Mouse (Mus musculus) megakaryocyte, adult 5-6 weeks (primary cell): ENCODE data around the gene Olfr599. TPM values are rescaled to one million over a fixed set of nuclear protein-coding genes. Genes with fewer than 3 reads are reported as not detected.
"Not testable (repeated sequence)": the region's sequence is repeated elsewhere in the genome, so short reads cannot be mapped to it uniquely, and the experiment has no call there.

ENCODE experiments used
- ATAC-seq: 2 replicates; pipeline ENCODE4 v1.8.0; 2016; ENCODE audit warnings: mild to moderate bottlenecking, inconsistent platforms; ENCODE audit not compliant: poor library complexity, severe bottlenecking
- total RNA-seq, 2 experiments: library from RNA; stranded (forward) in 1 of 2; stranded (reverse) in 1 of 2; fragments of 153-499, 151-499 nt in 1 of 2; fragments of 221-1000, 200-1000 nt in 1 of 2; gene quantifications; 2 replicates each; pipeline versions ENCODE4 v1.2.3 to v1.2.4; 2015 to 2017

Gene Olfr599
- total RNA-seq (2015) (not detected in 2 replicates), total RNA-seq (2017) (not detected in 2 replicates)

DNA sequence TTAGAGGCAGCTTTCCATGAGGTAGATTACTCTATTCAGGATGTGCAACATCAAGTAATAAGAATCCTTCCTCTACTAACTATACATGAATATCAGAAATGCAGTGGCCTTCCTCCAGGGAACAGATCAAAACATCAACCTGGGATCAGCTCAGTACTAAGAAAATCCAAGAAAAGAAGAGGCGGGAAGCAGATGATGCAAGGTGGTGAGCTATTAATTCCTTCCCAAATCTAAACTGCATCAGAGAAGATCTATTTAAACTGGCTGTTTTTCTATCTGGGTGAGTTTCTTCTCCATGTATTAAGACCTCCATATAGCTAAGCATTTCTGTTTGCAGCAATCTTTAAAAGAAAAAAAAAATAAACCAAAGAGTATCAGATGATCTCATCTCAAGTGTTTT, at the start of gene Olfr599:
Olfr599 (plus strand) TSS at position 301 of the 400 bp plus-strand sequence.
- ATAC-seq = no peak

DNA sequence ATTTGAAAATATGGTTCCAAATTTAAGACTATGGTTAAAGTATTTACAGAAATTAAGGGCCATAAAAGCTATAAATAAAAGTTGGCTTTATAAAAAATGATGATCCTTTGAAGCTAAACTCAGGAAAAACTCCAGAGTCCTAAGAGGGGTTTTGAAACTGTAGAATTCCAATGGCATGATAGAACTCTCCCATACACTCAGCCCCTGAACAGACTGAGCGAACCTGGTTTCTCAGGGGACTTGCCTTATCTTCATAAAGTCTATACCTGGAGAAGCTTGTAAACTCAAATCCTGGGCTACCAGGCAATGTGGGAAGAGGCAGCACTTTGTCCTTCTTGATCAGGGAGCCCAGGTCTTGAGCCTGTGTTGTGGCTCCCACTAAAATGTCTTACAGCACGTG, 30.4 kb upstream of the Olfr599 start, which contains the start of gene Olfr596:
Olfr596 (plus strand) TSS at position 301 of the 400 bp plus-strand sequence.
- not testable (repeated sequence) for ATAC-seq

DNA sequence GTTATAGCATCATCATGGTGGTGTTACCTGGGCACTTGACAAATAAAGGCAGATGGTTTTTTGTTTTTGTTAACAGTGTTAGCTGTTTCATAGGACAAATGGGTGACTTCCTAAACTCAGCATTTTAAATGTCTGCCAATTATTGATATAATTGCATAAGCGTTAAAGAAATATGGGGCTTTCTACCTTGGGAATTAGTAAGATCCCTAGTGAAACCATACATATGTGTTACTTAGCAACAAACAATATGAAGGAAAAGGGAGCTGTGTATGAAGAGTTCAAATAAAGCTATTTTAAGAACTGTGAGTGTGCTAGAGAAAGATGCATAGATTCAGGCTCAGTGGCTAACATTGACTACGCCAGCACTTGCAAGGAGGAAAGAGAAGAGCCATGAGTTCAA, 19.7 kb upstream of the Olfr599 start, which contains the start of gene Olfr597:
Olfr597 (plus strand) TSS at position 301 of the 400 bp plus-strand sequence.
- not testable (repeated sequence) for ATAC-seq

DNA sequence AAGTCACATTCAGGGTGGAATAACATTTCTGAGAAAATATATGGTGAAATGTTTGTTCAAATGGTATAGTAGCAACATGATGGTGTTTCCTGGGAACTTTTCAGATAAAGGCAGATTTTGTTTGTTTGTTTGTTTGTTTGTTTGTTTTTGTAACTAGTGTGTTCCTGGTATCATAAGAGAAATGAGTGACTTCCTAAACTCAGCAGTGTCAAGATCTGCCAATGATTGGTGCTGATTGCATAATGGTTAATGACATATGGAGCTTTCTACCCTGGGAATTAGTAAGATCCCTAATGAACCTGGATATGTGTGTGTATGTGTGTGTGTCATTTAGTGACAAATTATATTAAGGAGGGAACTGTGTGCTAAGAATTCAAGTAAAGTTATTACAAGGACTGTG, 12.4 kb upstream of the Olfr599 start, which contains the start of gene Olfr598:
Olfr598 (plus strand) TSS at position 301 of the 400 bp plus-strand sequence.
- no peak for ATAC-seq

DNA sequence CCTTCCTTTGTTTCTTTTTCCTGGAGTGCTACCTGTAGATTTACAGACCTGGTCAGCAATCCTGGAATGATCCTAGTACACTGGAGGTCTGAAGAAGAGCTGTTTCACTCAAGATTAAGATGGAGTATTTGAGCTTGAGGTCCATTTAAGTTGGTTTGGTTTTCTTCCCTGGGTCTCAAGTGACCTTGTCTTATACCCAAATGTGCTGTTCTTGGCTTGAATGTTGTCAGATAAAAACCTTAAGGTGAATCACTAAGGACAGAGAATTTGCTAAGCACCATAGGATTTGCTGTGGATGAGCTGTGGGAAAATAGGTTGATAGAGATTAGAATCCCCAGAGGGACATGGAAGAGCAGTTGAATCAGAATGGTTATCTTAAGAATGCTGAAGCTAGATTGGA, 13.9 kb downstream of the Olfr599 start, which contains the start of gene Olfr600:
Olfr600 (minus strand) TSS at position 101 of the 400 bp plus-strand sequence.
- no peak for ATAC-seq

DNA sequence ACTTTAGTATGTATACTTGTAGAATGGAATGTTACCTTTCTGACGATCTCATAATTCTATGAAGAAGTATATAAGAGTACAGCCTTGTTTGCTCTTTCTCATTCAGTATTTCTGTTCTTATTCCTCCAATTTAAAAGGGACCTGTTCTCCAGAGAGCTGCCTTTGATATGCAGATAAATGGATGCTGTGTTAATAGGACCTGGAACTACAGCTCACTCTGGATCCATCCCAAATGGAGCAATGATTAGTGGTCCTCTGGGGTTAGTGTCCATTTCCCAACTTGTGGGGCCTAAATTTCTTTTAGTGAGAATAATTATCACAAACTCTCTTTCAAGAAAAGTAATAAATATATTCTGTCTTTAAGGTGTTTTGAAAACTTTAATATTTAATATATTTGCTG, 26.8 kb downstream of the Olfr599 start, which contains the start of gene Olfr601:
Olfr601 (minus strand) TSS at position 101 of the 400 bp plus-strand sequence.
- ATAC-seq = no peak

DNA sequence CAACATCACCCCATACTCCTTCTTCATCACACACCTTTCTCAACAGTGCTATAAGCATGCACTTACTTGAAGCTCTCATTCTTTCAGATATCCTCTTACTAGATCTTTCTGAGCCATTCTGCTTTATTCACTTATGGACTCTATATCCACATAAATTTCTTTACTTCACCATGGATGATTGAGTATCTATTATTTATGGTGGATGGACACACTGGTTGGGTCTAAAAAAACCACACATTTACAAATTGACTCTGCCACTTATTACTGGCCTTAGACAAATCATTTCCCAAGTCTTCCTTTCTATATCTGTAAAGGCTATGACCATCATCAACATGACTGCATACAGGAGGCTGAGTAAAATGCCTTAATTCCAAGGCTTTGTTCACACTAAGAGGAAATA, 50.4 kb downstream of the Olfr599 start, which contains the start of gene Olfr603:
Olfr603 (minus strand) TSS at position 101 of the 400 bp plus-strand sequence.
- no peak for ATAC-seq

Other genes with a start within 250 kb of the Olfr599 start
- not detected in 2 replicates for gene Olfr585, start 238.2 kb upstream of the Olfr599 start, total RNA-seq (2015)
- not detected in 2 replicates for gene Olfr585, start 238.2 kb upstream of the Olfr599 start, total RNA-seq (2017)
- not detected in 2 replicates for gene Olfr586, start 210.3 kb upstream of the Olfr599 start, total RNA-seq (2015)
- not detected in 2 replicates for gene Olfr586, start 210.3 kb upstream of the Olfr599 start, total RNA-seq (2017)
- not detected in 2 replicates for gene Olfr588-ps1, start 195.0 kb upstream of the Olfr599 start, total RNA-seq (2015)
- gene Olfr588-ps1, start 195.0 kb upstream of the Olfr599 start, total RNA-seq (2017) = not detected in 2 replicates
- gene Olfr589, start 179.6 kb upstream of the Olfr599 start, total RNA-seq (2015) = not detected in 2 replicates
- gene Olfr589, start 179.6 kb upstream of the Olfr599 start, total RNA-seq (2017) = not detected in 2 replicates
- not detected in 2 replicates for gene Olfr591, start 157.6 kb upstream of the Olfr599 start, total RNA-seq (2015)
- gene Olfr591, start 157.6 kb upstream of the Olfr599 start, total RNA-seq (2017) = not detected in 2 replicates
- not detected in 2 replicates for gene Olfr592, start 151.1 kb upstream of the Olfr599 start, total RNA-seq (2015)
- gene Olfr592, start 151.1 kb upstream of the Olfr599 start, total RNA-seq (2017) = not detected in 2 replicates
- gene Olfr593, start 124.1 kb upstream of the Olfr599 start, total RNA-seq (2015) = not detected in 2 replicates
- not detected in 2 replicates for gene Olfr593, start 124.1 kb upstream of the Olfr599 start, total RNA-seq (2017)
- not detected in 2 replicates for gene Olfr594, start 118.9 kb upstream of the Olfr599 start, total RNA-seq (2015)
- gene Olfr594, start 118.9 kb upstream of the Olfr599 start, total RNA-seq (2017) = not detected in 2 replicates
- gene Usp17ld, start 83.4 kb upstream of the Olfr599 start, total RNA-seq (2015) = not detected in 2 replicates
- gene Usp17ld, start 83.4 kb upstream of the Olfr599 start, total RNA-seq (2017) = not detected in 2 replicates
- not detected in 2 replicates for gene Olfr596, start 30.3 kb upstream of the Olfr599 start, total RNA-seq (2015)
- gene Olfr596, start 30.3 kb upstream of the Olfr599 start, total RNA-seq (2017) = not detected in 2 replicates
- gene Olfr597, start 19.6 kb upstream of the Olfr599 start, total RNA-seq (2015) = not detected in 2 replicates
- gene Olfr597, start 19.6 kb upstream of the Olfr599 start, total RNA-seq (2017) = not detected in 2 replicates
- not detected in 2 replicates for gene Olfr598, start 12.3 kb upstream of the Olfr599 start, total RNA-seq (2015)
- not detected in 2 replicates for gene Olfr598, start 12.3 kb upstream of the Olfr599 start, total RNA-seq (2017)
- gene Olfr600, start 13.8 kb downstream of the Olfr599 start, total RNA-seq (2015) = not detected in 2 replicates
- gene Olfr600, start 13.8 kb downstream of the Olfr599 start, total RNA-seq (2017) = not detected in 2 replicates
- not detected in 2 replicates for gene Olfr601, start 26.7 kb downstream of the Olfr599 start, total RNA-seq (2015)
- not detected in 2 replicates for gene Olfr601, start 26.7 kb downstream of the Olfr599 start, total RNA-seq (2017)
- not detected in 2 replicates for gene Olfr603, start 50.3 kb downstream of the Olfr599 start, total RNA-seq (2015)
- gene Olfr603, start 50.3 kb downstream of the Olfr599 start, total RNA-seq (2017) = not detected in 2 replicates
- gene Usp17lc, start 79.2 kb downstream of the Olfr599 start, total RNA-seq (2015) = not detected in 2 replicates
- not detected in 2 replicates for gene Usp17lc, start 79.2 kb downstream of the Olfr599 start, total RNA-seq (2017)
- not detected in 2 replicates for gene Olfr605, start 109.5 kb downstream of the Olfr599 start, total RNA-seq (2015)
- gene Olfr605, start 109.5 kb downstream of the Olfr599 start, total RNA-seq (2017) = not detected in 2 replicates
- gene Olfr606, start 113.1 kb downstream of the Olfr599 start, total RNA-seq (2015) = not detected in 2 replicates
- gene Olfr606, start 113.1 kb downstream of the Olfr599 start, total RNA-seq (2017) = not detected in 2 replicates
- gene Olfr607, start 128.2 kb downstream of the Olfr599 start, total RNA-seq (2015) = not detected in 2 replicates
- not detected in 2 replicates for gene Olfr607, start 128.2 kb downstream of the Olfr599 start, total RNA-seq (2017)
- gene Olfr608, start 134.0 kb downstream of the Olfr599 start, total RNA-seq (2015) = not detected in 2 replicates
- not detected in 2 replicates for gene Olfr608, start 134.0 kb downstream of the Olfr599 start, total RNA-seq (2017)
- gene Olfr609, start 162.1 kb downstream of the Olfr599 start, total RNA-seq (2015) = not detected in 2 replicates
- not detected in 2 replicates for gene Olfr609, start 162.1 kb downstream of the Olfr599 start, total RNA-seq (2017)
- not detected in 2 replicates for gene Olfr610, start 176.2 kb downstream of the Olfr599 start, total RNA-seq (2015)
- not detected in 2 replicates for gene Olfr610, start 176.2 kb downstream of the Olfr599 start, total RNA-seq (2017)
- gene Olfr611, start 184.9 kb downstream of the Olfr599 start, total RNA-seq (2015) = not detected in 2 replicates
- gene Olfr611, start 184.9 kb downstream of the Olfr599 start, total RNA-seq (2017) = not detected in 2 replicates
- gene Olfr612, start 206.8 kb downstream of the Olfr599 start, total RNA-seq (2015) = not detected in 2 replicates
- not detected in 2 replicates for gene Olfr612, start 206.8 kb downstream of the Olfr599 start, total RNA-seq (2017)
- gene Olfr613, start 212.2 kb downstream of the Olfr599 start, total RNA-seq (2015) = not detected in 2 replicates
- not detected in 2 replicates for gene Olfr613, start 212.2 kb downstream of the Olfr599 start, total RNA-seq (2017)
- not detected in 2 replicates for gene Olfr615, start 220.2 kb downstream of the Olfr599 start, total RNA-seq (2015)
- gene Olfr615, start 220.2 kb downstream of the Olfr599 start, total RNA-seq (2017) = not detected in 2 replicates
- not detected in 2 replicates for gene Olfr616, start 233.2 kb downstream of the Olfr599 start, total RNA-seq (2015)
- gene Olfr616, start 233.2 kb downstream of the Olfr599 start, total RNA-seq (2017) = not detected in 2 replicates
- not detected in 2 replicates for gene Olfr617, start 237.1 kb downstream of the Olfr599 start, total RNA-seq (2015)
- not detected in 2 replicates for gene Olfr617, start 237.1 kb downstream of the Olfr599 start, total RNA-seq (2017)